Mouse (Mus musculus) liver, embryonic 14.5 days (tissue): ENCODE measurements at regions not wholly inside any gene's neighbourhood (a gene's known extent, or its start where the extent isn't known, plus 50 kb on each side); places are given as distances from the start of the nearest gene placed in this dataset.

ENCODE experiments used
- CTCF ChIP-seq: IDR thresholded peaks from 2 replicates; pipeline ENCODE4 v1.5.1; 2016; ENCODE audit warnings: antibody characterized with exemption, low read depth, control low read depth
- EP300 ChIP-seq: IDR thresholded peaks from 2 replicates; pipeline ENCODE4 v1.6.1; 2016; ENCODE audit warnings: antibody characterized with exemption, low read depth

DNA sequence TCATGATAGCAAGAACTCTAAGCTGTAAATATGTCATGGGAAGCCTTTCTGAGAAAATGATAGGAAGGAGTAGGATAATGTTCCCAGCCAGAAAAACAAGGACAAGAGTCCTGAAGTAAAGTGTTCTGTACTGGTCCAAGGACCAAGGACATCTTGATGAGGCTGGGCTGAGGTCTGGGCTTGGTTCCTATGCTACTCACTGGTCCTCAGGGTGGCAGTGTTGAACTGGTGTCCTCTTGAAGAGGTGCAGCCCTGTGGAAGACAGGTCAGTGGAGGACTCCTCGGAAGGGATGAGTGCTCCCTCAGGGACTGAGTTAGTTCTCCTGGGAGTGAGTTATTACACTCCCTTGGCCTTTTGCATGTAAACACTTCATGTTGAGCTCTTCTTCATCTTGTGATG, 312.5 kb upstream of the Mmadhc start:
- peak; percentile 45 for TF ChIP-seq CTCF
- no peak for TF ChIP-seq EP300
